Mouse (Mus musculus) spleen, postnatal 14 days (tissue): ENCODE data around the gene Serf2.

ENCODE experiments used
- DNase-seq, 2 experiments: peaks; one replicate each; pipeline ENCODE4 v3.0.0; 2021 to 2022; ENCODE audit warnings: low spot score in 2 of 2

Serf2 gene

GRCm38 (mm10) chr2:121505942-121506882, 57.2 kb downstream of the Serf2 start, which contains the start of the genes Mfap1a and Wdr76:
Mfap1a (minus strand) TSS chr2:121506665.
Wdr76 (plus strand) TSS chr2:121506723.
- peak; percentile 61 to 75 for DNase-seq

- DNase-seq, result no peak
Measured at GRCm38 (mm10) chr2:121507173-121507950, 58.4 kb downstream of the Serf2 start.
